Mouse (Mus musculus) adrenal gland, postnatal 10 days (tissue): ENCODE results near the gene Dnali1. TPM values are rescaled to one million over a fixed set of nuclear protein-coding genes. Genes with fewer than 3 reads are reported as not detected.

ENCODE experiments used
- DNase-seq: peaks from one replicate; pipeline ENCODE4 v3.0.0; 2021; ENCODE audit warnings: mixed read lengths
- long read RNA-seq, 2 experiments: library from polyadenylated mRNA; stranded (forward); transcript quantifications; one replicate each; pipeline ENCODE4 v2.0.0; 2021
- total RNA-seq, 2 experiments: library from RNA; stranded (reverse); gene quantifications; 2 replicates each; pipeline ENCODE4 v1.2.3; 2021

The Dnali1 gene
- total RNA-seq = not detected
- long read RNA-seq, experiment 1 = 0 reads
- long read RNA-seq, experiment 2 = 0 reads

DNA sequence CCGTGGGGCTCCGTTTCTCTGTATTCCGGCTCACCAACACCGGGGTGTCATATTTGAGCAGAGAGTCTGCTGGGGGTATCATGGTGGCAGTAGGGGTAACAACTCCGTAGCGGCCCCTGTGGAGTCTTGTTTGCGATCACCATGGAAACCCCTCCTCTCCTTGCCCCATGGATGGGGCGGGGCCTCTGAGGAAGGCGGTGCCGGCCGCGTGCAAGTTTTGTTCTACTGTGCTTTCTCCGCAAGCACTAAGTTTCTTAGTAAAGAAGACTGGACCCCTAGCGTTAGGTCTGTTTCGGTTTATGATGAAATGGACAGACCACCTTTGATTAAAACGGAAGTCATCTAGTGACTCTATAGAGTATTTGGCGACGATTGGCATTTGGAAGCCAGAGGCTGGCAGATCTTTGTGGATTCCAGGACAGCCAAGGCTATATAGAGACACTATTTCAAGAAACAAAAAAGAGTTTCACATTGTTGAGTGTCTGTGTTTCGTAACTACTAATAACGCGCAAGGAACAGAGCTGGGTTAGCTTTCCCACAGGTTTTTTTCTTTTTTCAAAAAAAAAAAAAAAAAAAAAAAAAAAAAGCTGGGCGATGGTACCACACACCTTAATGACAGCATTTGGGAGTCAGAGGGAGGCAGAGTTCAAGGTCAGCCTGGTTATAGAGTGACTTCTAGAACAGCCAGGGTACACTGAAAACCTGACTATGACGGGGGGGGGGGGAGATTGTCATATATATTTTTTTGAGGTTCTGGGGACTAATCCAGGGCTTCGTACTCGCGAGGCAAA is at the start of gene Dnali1:
Dnali1 (minus strand) TSS at position 187 of the 791 bp plus-strand sequence.
- peak; percentile 74 for DNase-seq

DNA sequence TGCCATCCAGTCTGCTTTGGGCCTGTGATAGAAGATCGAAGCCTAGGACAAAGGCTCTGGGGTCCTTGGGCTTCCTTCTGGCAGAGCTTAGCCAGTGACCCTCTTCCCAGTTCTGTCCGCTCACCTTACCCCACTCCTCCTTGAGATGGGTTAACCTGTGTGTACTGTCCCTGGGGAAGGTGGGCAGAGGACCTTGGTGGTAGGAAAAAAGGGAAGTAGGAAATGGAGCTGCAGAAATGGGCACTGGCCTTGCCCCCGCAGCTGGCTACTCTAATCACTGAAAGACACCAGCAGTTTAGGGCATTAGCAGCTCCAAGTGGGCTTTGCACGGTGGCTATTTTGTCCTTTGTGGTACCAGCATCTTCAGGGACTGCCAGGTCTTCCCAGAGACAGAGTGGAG is 49.6 kb upstream of the Dnali1 start:
- DNase-seq = no peak

DNA sequence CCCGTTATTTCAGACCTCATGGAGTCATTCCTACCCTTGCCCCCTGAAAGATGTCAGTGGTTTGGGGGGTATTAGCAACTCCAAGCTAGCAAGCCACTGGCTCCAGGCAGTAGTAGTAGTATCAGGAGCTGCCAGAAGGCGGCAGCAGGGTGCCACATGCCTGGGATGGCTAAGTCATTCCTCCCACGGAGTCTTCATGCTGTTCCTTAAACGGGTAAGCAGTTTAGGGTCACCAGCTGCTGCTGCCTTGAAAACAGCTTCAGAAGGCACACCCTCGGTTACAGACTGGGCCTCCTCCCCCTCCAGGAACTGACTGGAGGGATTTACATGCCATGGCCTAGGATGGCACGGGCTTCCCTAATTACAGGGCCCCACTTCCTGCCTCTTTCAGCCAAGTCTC is 49.1 kb upstream of the Dnali1 start:
- peak; percentile 93 for DNase-seq

DNA sequence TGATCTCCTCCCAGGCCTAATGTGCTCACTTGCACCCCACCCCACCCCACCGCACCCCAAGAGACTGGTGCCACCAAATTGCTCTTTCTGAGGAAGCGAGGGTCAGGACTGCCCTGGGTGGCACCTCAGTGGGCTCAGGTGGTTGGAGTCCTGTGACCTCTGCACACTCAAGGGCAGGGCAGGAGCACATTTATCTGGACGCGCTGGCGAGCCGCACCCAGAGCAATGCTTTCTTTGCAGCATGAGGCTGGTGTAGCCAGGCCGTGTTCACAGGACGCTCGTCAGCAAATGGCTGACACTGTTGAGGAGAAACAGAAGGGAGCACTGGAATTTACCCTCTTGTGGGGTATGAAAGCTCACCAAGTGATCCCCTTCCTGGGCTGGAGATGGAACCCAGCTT is 39.9 kb upstream of the Dnali1 start:
- no peak for DNase-seq

DNA sequence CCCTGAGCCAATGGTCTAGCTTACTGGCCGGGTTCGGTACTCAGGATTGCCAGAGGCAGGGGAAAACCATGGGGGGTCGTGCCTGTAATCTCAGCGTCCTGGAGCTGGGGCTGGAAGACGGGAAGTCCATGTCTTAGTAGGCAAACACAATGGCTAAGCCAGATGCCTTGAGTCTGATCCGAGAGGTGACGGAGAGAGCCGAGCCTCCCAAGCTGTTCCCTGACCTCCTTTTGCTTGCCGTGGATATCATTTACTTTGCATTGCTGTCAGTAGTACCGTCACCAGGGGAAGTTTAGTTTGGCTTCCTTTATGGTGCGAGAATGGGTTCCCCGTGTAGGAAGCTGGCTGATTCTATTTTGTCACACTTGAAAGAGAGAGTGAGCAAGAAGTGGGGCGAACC is 35.8 kb upstream of the Dnali1 start:
- no peak for DNase-seq

DNA sequence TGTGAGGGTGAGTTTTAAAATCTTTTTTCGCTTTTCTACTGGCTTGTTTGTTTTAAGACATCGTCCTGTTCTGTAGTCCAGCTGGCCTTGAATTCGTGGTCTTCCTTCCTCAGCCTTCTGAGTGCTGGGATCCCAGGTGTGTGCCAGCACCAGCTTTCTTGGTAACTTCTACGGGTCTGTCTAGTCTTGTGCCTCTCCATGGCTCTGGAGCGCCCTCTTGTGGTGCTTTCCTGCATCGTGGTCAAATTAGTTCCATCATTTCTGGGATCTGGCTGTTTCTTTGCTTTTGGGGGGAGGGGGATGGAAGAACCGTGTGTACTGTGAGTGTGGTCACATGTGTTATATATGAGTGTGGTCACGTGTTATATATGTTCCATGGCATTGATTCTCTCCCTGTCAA is 34.0 kb upstream of the Dnali1 start:
- peak; percentile 90 for DNase-seq

DNA sequence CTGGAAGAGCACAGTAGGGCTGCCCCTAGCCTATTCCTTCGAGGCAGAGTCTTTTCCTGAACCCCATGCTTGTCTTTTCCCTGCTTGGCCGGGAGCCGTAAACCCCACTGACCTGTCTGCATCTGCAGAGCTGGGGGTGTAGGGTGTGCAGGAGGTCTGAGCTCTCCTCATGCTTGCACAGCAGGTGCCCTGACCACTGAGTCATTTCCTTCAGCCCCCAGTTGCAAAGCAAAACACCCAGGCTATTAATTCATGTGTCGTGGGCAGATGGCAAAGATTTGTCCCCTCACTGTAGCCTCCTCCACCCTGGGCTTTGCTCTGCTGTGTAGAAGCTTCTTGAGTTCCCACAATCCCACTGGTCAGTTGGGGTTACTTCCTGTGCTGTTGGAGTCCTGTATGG is 31.9 kb upstream of the Dnali1 start:
- no peak for DNase-seq

DNA sequence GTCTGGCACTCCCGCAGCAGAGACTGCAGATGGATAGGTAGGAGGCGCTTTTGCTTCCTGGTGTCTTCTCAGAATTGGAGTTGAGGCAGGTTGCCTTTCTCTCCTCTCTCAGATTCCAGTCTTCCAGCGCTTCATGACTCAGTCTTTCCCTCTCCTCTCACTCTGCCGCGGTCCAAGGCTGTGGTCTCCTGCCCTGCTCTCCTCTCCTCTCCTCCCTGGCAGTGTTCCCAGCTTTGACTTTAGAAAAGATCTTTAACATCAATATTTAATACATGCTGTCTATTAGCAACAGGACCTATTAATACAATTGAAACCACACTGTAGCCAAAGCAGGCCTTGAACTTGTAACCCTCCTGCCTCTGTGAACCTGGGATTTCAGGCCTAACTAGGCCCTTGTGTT is 30.6 kb upstream of the Dnali1 start:
- peak; percentile 53 for DNase-seq

DNA sequence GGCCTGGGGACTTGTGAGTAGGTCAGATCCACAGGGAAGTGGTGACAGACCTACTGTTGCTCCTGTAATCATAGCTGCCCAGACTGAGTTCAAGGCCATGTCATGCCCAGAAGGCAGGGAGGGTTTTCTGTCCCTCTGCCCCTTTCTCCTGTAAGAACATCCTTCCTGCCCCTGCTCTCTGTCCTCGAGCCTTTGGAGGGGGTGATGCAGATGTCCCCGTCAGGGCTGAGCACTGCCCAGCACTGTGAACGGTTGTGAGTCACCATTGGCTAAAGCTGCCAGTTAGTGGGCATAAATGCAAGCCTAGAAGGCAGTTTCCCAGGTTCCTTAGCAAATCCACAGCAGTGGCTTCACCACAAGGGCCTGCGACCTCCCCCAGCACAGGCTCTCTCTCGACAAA is 27.5 kb upstream of the Dnali1 start:
- peak; percentile 19 for DNase-seq

DNA sequence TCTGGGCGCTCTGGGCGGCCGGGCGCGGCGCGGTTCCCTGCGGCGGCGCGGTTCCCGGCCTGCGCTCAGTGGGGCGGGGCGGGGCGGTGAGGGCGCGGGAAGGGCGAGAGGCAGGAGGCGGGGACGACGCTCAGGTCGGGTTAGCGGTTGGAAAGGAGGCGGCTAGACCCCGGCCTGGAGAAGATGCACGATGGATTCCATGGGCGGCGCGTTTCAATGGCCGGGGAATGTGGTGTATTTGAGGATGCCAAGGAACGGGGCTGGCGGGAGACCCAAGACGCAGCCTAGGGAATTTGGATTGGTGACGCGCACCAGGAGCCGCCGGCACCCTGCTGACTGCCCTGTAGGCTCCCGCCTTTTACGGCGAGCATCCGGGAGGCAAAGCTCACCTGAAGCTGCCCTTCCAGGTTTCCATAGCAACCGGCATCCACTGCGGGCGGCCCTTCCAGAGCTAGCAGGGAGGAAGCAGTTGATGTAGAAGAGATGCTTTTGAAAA is 19.9 kb upstream of the Dnali1 start:
- peak; percentile 87 for DNase-seq

DNA sequence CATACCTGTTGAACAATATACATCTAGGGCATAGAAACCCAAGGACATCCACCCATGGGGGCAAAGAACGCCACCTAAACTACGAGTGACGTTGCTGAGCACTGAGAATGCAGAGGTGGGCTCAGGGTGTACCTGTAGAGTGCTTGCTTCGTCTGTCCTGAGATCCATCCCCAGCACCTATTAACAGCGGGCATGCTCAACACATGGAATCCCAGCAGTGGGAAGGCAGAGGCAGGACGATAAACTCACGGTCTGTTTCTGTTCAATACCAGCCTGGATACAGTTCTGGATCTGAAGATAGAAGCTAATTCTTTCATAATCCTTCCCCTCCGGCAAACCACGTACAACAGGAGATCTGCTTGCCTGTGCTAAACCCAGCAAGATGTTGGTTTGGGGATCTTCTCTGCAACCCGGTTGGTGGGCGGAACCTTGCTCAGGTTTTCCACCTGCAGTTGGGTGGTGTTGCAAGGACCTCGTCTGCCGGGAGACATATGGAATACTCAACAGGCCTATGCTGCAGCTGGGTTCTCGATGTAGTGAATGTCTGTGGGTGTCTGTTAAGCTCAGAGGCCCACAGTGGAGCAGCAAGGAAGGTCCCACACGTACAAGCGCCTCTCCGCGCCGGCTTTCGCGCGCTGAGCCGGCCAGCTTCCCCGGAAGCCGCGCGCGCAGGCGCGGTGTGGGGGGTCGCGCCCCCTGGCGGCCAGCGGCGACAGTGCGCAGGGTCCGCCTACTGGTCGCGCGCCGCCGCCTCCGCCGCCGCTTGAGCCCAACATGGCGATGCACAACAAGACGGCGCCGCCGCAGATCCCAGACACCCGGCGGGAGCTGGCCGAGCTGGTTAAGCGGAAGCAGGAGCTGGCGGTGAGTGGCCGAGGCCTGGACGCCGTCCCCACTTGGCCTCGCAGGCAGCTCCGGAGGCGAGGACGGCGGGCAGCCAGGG is 19.2 kb upstream of the Dnali1 start, which contains the start of gene Meaf6:
Meaf6 (plus strand) TSS at position 732 of the 943 bp plus-strand sequence.
- peak; percentile 97 for DNase-seq

DNA sequence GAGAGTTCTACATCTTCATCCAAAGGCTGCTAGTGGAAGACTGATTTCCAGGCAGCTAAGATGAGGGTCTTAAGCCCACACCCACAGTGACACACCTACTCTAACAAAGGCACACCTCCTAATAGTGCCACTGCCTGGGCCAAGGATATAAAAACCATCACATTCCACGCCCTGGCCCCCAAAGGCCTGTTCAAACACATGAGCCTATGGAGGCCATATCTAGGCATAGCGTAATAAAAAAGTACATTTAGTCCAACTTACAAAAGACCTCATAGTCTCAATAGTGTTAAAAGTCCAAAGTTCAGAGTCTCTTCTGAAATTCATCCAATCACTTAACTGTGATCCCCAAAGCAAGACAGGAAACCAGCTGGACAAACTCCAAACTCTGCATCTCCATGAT is 13.2 kb upstream of the Dnali1 start:
- no peak for DNase-seq

DNA sequence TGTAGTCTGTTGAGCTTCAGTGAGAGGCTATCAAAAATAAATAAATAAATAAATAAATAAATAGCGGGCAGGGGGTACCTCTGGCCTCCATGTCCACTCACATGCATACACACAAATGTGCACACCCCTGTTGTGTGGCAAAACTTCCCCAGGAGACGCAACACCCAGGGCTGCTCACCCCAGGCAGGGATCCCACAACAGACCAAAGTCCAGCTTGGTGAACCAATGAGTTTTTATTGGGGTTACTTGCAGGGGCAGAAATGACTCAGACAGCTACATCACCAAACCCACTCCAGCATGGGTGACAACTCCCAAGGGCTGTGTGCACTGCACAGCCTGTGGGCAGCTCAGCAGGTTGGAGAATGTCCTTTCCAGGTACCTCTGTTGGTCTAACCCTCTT is 12.2 kb upstream of the Dnali1 start:
- DNase-seq = no peak

DNA sequence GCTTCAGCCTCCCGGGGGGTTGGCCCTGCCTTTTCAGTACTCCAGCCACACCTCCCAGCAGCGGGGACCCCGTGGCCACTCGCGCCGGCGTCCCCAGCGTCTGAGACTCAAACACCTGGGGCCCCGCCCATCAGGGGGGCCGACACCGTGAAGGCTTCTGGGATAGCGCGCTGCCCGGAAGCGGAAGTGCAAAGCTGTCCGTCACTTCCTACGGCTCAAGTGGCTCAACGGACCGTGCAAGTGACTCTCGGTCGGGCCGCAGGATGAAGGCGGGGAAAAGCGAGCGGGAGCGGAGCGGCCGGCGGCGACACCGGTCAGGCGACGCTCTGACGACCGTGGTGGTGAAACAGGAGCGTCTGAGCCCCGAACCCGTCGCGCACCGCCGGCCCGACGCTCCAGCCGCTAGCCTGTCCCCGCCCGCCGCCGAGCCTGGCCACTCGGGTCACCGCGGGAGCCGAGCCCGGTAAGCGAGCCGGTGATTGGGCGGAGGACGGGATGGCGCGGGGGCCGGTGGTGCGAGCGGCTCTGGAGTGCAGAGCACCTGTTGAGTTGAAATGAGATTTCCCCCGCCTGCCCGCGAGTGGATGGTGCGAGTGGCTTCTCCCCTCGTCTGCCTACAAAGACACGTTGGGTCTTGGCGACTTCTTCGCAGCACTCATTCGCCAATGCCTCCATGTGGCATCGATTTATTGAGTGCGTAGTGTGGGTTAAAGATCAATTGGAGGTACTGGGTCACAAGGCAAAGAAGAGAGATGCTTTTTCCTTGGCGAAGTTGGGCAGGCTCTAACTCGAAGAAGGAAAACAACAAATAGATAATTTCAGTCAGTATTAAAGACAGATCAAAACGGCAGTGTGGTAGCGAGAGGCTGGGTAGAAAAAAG is 1.2 kb upstream of the Dnali1 start, which contains the start of gene Snip1:
Snip1 (plus strand) TSS at position 183 of the 881 bp plus-strand sequence.
- DNase-seq = peak; percentile 96

DNA sequence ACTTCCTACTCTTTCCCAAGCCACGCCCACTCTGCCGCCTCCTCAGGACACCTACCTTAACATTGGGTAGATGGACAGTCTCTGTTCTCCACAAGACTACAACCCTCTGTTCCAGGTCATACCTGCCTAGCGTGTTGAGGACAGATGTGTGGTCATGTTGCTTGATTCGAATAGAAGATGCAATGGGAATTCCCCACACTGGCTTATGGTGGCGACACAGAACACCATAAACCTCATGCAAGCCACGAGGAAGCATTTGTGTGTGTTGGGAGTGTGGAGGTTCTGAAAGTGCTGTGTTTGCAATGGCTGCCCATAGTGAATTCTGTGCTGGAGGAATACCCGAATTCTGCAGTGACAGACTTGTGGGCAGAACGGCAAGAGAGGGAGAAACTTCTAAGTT is 1.7 kb downstream of the Dnali1 start:
- no peak for DNase-seq

DNA sequence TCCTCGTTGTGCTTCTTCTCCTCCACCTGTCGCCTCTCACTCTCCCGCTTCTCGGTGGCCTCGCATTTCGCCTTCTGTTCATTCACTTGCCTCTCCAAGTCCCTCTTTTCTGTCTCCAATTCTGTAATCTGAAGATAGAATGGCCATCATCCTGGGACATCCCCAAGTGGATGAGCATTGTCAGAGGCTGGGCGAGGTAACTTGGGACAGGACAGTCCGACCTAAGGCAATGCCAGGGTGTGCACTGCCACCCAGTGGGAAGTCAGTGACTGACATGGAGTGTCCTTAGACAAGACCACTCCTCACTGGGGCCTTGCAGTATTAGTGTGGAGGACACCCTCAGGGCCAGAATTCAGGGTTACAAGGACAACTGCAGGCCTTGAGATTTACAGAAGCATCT is 6.5 kb downstream of the Dnali1 start:
- DNase-seq = peak; percentile 78

DNA sequence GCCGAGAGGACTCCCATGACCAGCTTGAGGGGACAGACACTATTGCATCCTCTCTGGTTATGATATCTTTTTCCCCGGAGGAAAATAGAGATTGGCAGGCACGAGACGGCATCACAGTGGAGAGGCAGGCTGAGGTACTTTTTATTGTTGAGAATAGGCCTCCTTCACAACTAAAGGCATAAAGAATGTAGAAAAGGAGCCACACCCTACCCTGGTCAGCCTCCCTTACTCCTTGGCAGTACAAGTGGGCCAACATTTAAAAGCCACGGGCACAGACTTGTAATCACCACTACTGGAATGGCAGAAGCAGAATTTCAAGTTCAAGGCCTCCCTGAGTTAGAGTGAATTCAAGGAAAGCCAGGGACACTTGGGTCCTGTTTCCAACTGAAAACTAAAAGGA is 7.5 kb downstream of the Dnali1 start:
- DNase-seq = no peak

DNA sequence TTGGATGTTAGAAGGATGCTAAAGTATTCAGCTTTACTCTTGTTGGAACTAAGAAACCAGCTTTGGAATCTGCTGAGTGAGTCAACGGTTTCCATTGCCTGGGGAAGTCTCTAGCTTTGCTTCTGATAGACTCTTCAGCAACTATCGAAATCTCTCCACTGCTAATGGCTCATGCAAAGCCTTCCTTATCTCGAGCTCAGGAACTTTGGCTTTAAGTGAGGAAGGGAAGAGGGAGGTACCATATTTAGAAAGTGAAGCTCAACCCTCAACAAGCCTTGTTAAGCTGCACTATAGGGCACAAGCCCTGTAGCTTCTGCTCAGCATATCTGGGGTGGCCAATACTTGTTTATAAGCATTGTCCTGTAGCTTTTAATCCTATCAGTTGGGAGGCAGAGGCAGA is 8.2 kb downstream of the Dnali1 start:
- DNase-seq = no peak

DNA sequence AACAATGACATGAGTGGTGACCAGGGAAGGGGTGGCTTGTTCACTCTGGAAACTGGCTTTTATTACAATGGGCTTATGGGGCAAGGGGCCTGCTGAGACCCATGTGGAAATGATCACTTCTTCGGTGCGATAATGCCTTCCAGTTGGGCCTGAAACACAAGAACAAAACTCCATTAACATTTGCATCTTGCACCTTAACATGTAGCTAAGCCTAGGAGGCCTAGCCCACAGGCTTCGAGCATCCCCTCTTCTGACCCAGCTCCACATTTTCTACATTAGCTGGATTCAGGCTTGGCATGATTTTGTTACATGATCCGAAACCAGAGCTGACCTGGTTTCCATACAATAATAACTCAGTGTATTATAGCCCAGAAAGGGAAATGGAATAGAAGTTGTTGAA is 9.0 kb downstream of the Dnali1 start:
- DNase-seq = no peak

DNA sequence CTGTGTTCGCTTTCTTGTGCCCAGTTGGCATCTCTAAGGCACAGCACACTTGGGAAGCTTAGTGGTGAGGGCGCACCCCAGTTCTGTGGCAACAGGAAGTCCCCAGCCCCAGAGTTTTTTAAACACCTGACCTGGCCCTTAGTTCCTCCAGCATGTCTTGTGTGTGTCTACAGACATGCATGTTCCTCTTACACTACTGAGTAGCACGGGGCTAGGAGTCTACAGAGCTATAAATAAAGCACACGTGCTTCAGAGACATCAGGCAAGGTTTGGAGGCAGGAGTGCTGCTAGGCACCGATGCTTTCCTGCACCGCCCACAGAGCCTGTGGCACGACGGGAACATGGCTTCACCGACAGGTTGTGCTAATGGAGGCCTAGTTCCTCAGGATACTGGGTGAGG is 10.1 kb downstream of the Dnali1 start:
- no peak for DNase-seq

DNA sequence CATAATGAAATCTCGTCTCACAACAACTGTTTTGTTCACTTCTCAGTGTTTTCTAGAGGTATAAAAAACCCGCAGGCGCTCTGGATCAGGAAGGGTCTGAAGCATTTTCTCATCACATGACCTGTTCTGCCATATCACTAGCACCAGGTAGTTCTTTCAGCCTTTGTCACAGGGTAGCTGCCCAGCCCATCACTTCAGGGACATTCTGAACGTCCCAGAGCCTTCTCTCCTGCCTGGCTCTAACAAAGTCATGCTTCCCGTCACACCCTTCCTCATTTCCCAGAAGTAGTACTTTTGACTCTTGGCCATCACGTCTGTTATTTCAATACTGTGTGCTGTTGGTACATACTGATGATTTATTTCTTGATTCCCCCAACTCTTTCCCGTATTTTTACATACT is 21.0 kb downstream of the Dnali1 start:
- DNase-seq = no peak

DNA sequence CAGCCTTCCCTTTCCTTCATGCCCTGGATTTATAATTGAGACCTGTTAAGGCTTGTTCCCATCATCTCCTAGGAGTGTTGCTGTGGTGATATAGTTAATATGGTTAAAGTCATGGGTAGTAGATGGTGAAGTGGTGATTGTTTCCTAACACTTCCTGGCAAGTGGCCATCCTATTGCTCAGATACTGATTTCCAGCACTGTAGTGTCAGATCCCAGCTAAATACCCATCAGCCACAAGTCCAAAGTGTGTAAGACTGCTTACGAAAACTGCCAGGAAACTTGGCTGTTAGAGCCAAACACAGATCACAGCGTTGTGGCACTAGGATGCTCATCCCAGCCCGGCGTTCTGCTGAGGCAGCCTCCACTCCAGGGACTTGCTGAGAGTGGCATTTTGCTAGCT is 31.2 kb downstream of the Dnali1 start:
- peak; percentile 26 for DNase-seq
